ENCODE assay signal across 8 mouse cellular contexts in the genomic region with DNA sequence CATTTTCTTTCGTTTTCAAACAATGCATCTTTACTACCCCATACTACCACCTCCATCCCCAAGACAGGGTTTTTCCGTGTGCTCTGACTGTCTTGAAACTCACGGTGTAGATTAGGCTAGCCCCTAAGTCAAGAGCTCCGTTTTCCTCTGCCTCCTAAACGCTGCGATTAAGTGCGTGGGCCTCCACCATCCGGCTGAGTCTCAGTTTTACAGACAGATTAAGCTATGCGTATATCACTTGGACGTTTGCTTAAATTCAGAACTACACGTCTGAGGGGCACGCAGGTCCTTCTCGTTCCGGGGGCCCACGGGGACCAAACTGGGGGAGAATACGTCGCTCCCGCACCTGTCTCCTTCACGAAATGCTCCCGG. TPM values are rescaled to one million over a fixed set of nuclear protein-coding genes. Genes with fewer than 3 reads are reported as not detected.
DNase-seq lines count a peak whose midpoint lies in the region; ATAC-seq and TF ChIP-seq lines count a peak whose summit lies in the region.

No protein-coding gene starts in this region.

- no peaks in the 10 kb centered on the region for H3K9me3 ChIP-seq in erythroblast, embryonic 14.5 days (ENCODE audit: control insufficient read depth, low read length)
- H3K9me3 ChIP-seq in liver, embryonic 11.5 days (ENCODE audit: control insufficient read depth, low read length) = no peaks in the 10 kb centered on the region

- peak overlapping the region; percentile 81 for H3K4me2 ChIP-seq in liver, embryonic 11.5 days

- no peak for TF ChIP-seq CTCF in testis, adult 2 months (IDR thresholded peaks at IDR 0.05; ENCODE audit: control insufficient read depth, insufficient read depth, insufficient replicate concordance, low read depth, low read length)

- under 1% methylated on average over 20 of the region's 20 CpGs for WGBS in liver, embryonic 11.5 days

- peak overlapping the region; percentile 91 for H3K4me3 ChIP-seq in erythroblast, embryonic 14.5 days (replicated peaks)
- H3K4me3 ChIP-seq in testis, adult 2 months (ENCODE audit: control insufficient read depth, low read depth, low read length) = peak overlapping the region; percentile 96
- peak overlapping the region; percentile 89 for H3K4me3 ChIP-seq in liver, embryonic 11.5 days (ENCODE audit: low read depth, low read length)

- H3K36me3 ChIP-seq in erythroblast, embryonic 14.5 days (ENCODE audit: control insufficient read depth) = peaks cover 53% of the 10 kb centered on the region
- H3K36me3 ChIP-seq in testis, adult 2 months (ENCODE audit: control insufficient read depth, insufficient read depth, low read length) = peaks cover 1% of the 10 kb centered on the region
- H3K36me3 ChIP-seq in liver, embryonic 11.5 days (ENCODE audit: control insufficient read depth, insufficient read depth, low read length) = peaks cover 15% of the 10 kb centered on the region

- TF ChIP-seq POLR2A in testis, adult 2 months (IDR thresholded peaks at IDR 0.05; ENCODE audit: control insufficient read depth, low read depth, low read length) = no peak

- H3K27me3 ChIP-seq in erythroblast, embryonic 14.5 days (ENCODE audit: control insufficient read depth) = no peaks in the 10 kb centered on the region
- no peaks in the 10 kb centered on the region for H3K27me3 ChIP-seq in testis, adult 2 months (ENCODE audit: control insufficient read depth, insufficient read depth, low read length)
- no peaks in the 10 kb centered on the region for H3K27me3 ChIP-seq in liver, embryonic 11.5 days (replicated peaks; ENCODE audit: control insufficient read depth, insufficient read depth, low read length)

- ATAC-seq in erythroblast, adult 5-6 weeks (replicated peaks; ENCODE audit: low FRiP score, poor library complexity, severe bottlenecking) = no peak
- ATAC-seq in liver, embryonic 11.5 days (replicated peaks; ENCODE audit: low FRiP score) = peak; percentile 4; the same call in 1 of the 2 replicates

- H3K27ac ChIP-seq in testis, adult 2 months (ENCODE audit: control insufficient read depth, insufficient read depth, low read depth, low read length) = peak overlapping the region; percentile 89
- peak overlapping the region; percentile 69 for H3K27ac ChIP-seq in liver, embryonic 11.5 days (ENCODE audit: low read depth, low read length)

- no peak for DNase-seq in testis, postnatal 14 days (ENCODE audit: low spot score)
- no peak for DNase-seq in liver, embryonic 11.5 days (ENCODE audit: low spot score)
- no peak for DNase-seq in urinary bladder, postnatal 25 days (ENCODE audit: low spot score)
- no peak for DNase-seq in right cerebral cortex, postnatal 10 days (ENCODE audit: low spot score in 2 of 2)
- no peak for DNase-seq in gastrocnemius, adult 8-10 months (ENCODE audit: low spot score in 2 of 2)

- H3K4me1 ChIP-seq in erythroblast, embryonic 14.5 days (ENCODE audit: control insufficient read depth) = peaks cover 62% of the 10 kb centered on the region
- peaks cover 9% of the 10 kb centered on the region for H3K4me1 ChIP-seq in testis, adult 2 months (ENCODE audit: control insufficient read depth, insufficient read depth, low read length)
- H3K4me1 ChIP-seq in liver, embryonic 11.5 days (replicated peaks; ENCODE audit: control insufficient read depth, insufficient read depth, low read length) = peaks cover 23% of the 10 kb centered on the region

- peak overlapping the region; percentile 87 for H3K9ac ChIP-seq in liver, embryonic 11.5 days (ENCODE audit: low read depth, low read length)

RNA-seq across cellular contexts. Expression of a gene that starts 0.6 kb away (rescaled TPM):
- 7.7 and 8.4 TPM in 2 replicates for polyA plus RNA-seq in erythroblast, embryonic 14.5 days (2012)
- 10.0 and 19.8 TPM in 2 replicates for total RNA-seq in erythroblast, adult 5-6 weeks (2015; ENCODE audit: low replicate concordance)
- 5.2 and 6.7 TPM in 2 replicates for total RNA-seq in erythroblast, adult 5-6 weeks (2017; ENCODE audit: low replicate concordance)
- polyA plus RNA-seq in testis, adult 2 months (2012; rRNA removed) = 51.3 and 54.5 TPM in 2 replicates
- 121 and 126 TPM in 2 replicates for polyA plus RNA-seq in liver, embryonic 11.5 days (2014; fragmentation: Nextera tagmentation; extraction: Ambion mirVana)
- 10 to 100 TPM; 46.4 to 51.6 (median 50.3) TPM for total RNA-seq in gastrocnemius, adult 8-10 months (2022)

RNA-seq across cellular contexts. Expression of a gene that starts 7.2 kb away (rescaled TPM):
- 0.04 and 0.08 TPM in 2 replicates for polyA plus RNA-seq in erythroblast, embryonic 14.5 days (2012)
- total RNA-seq in erythroblast, adult 5-6 weeks (2015; ENCODE audit: low replicate concordance) = 0.38 and 2.3 TPM in 2 replicates
- 0.28 and 3.3 TPM in 2 replicates for total RNA-seq in erythroblast, adult 5-6 weeks (2017; ENCODE audit: low replicate concordance)
- polyA plus RNA-seq in testis, adult 2 months (2012; rRNA removed) = 0.57 and 0.63 TPM in 2 replicates
- polyA plus RNA-seq in liver, embryonic 11.5 days (2014; fragmentation: Nextera tagmentation; extraction: Ambion mirVana) = 3.1 and 3.5 TPM in 2 replicates
- 1 to 10 TPM; 3.4 to 4.5 (median 4.0) TPM for total RNA-seq in gastrocnemius, adult 8-10 months (2022)

RNA-seq across cellular contexts. Expression of a gene that starts 11.1 kb away (rescaled TPM):
- 0.10 and 0.17 TPM in 2 replicates for polyA plus RNA-seq in erythroblast, embryonic 14.5 days (2012)
- total RNA-seq in erythroblast, adult 5-6 weeks (2015; ENCODE audit: low replicate concordance) = 1.0 and 2.5 TPM in 2 replicates
- total RNA-seq in erythroblast, adult 5-6 weeks (2017; ENCODE audit: low replicate concordance) = 1.3 TPM in 1 of 2 replicates, not detected in the other
- polyA plus RNA-seq in testis, adult 2 months (2012; rRNA removed) = 6.6 and 8.3 TPM in 2 replicates
- 6.3 and 6.6 TPM in 2 replicates for polyA plus RNA-seq in liver, embryonic 11.5 days (2014; fragmentation: Nextera tagmentation; extraction: Ambion mirVana)
- 1 to 10 TPM; 5.7 to 7.6 (median 6.3) TPM for total RNA-seq in gastrocnemius, adult 8-10 months (2022)

RNA-seq across cellular contexts. Expression of a gene that starts 29.9 kb away (rescaled TPM):
- 1.1 and 1.3 TPM in 2 replicates for polyA plus RNA-seq in erythroblast, embryonic 14.5 days (2012)
- 6.1 and 14.6 TPM in 2 replicates for total RNA-seq in erythroblast, adult 5-6 weeks (2015; ENCODE audit: low replicate concordance)
- 6.0 and 6.7 TPM in 2 replicates for total RNA-seq in erythroblast, adult 5-6 weeks (2017; ENCODE audit: low replicate concordance)
- 48.2 and 55.9 TPM in 2 replicates for polyA plus RNA-seq in testis, adult 2 months (2012; rRNA removed)
- polyA plus RNA-seq in liver, embryonic 11.5 days (2014; fragmentation: Nextera tagmentation; extraction: Ambion mirVana) = 20.1 and 23.3 TPM in 2 replicates
- 10 to 100 TPM in 2 of 4 experiments, 1 to 10 TPM in 2; 8.3 to 12.8 (median 10.0) TPM for total RNA-seq in gastrocnemius, adult 8-10 months (2022)

RNA-seq across cellular contexts. Expression of a gene that starts 51.3 kb away (rescaled TPM):
- polyA plus RNA-seq in erythroblast, embryonic 14.5 days (2012) = 142 and 153 TPM in 2 replicates
- total RNA-seq in erythroblast, adult 5-6 weeks (2015; ENCODE audit: low replicate concordance) = 105 and 125 TPM in 2 replicates
- total RNA-seq in erythroblast, adult 5-6 weeks (2017; ENCODE audit: low replicate concordance) = 58.0 and 68.8 TPM in 2 replicates
- polyA plus RNA-seq in testis, adult 2 months (2012; rRNA removed) = 253 and 269 TPM in 2 replicates
- polyA plus RNA-seq in liver, embryonic 11.5 days (2014; fragmentation: Nextera tagmentation; extraction: Ambion mirVana) = 98.8 and 105 TPM in 2 replicates
- total RNA-seq in gastrocnemius, adult 8-10 months (2022) = 10 to 100 TPM; 78.6 to 91.0 (median 90.1) TPM
